19 mouse cellular contexts compared by ENCODE assay signal in the genomic region with DNA sequence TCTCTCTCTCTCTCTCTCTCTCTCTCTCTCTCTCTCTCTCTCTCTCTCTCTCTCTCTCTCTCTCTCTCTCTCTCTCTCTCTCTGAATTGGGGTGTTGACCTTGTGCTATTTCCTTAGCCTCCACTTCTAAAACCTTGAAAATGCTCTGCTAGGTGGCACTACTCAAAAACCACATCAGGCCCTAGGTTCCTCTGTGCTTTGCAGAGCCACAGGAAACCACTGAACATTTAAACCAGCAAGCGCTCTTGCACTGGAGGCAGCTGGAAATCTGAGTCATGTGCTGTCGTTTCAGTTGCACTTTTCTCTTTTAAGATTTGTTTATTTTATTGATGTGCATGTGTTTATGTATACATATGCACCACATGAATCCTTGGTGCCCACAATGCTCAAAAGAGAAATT. TPM values are rescaled to one million over a fixed set of nuclear protein-coding genes. Genes with fewer than 3 reads are reported as not detected.
DNase-seq lines count a peak whose midpoint lies in the region; ATAC-seq and TF ChIP-seq lines count a peak whose summit lies in the region.
"Had no signal": no experiment of that assay in that cellular context is flagged by ENCODE, and none has a peak within 500 bp of the region (broad histone marks: within the 10 kb centered on the region; RNA-seq: fewer than 3 reads in every experiment).

No protein-coding gene starts in this region.

- no peak overlapping the region for H3K4me2 ChIP-seq in kidney, embryonic 16.5 days (replicated peaks; ENCODE audit: low read depth, low read length)
- H3K4me2 ChIP-seq: hindbrain, embryonic 13.5 days; midbrain, embryonic 12.5 days had no signal

- no peaks in the 10 kb centered on the region for H3K27me3 ChIP-seq in thymus, adult 2 months (ENCODE audit: control insufficient read depth, insufficient read depth, low read length)
- no peaks in the 10 kb centered on the region for H3K27me3 ChIP-seq in kidney, embryonic 16.5 days (ENCODE audit: insufficient read depth, low read length)

- H3K27ac ChIP-seq in thymus, adult 2 months (ENCODE audit: control insufficient read depth, insufficient read depth, low read length): no peak overlapping the region
- H3K27ac ChIP-seq in kidney, embryonic 16.5 days (ENCODE audit: low read length): no peak overlapping the region
- H3K27ac ChIP-seq: hindbrain, embryonic 13.5 days; liver, embryonic 14.5 days; midbrain, embryonic 12.5 days; stomach, postnatal 0 days had no signal

- H3K9me3 ChIP-seq in kidney, embryonic 16.5 days (ENCODE audit: low read length): peaks cover 4% of the 10 kb centered on the region; the same call in 1 of the 2 replicates
- H3K9me3 ChIP-seq: hindbrain, embryonic 13.5 days; midbrain, embryonic 12.5 days had no signal

- peaks cover 2% of the 10 kb centered on the region for H3K4me1 ChIP-seq in thymus, adult 2 months (replicated peaks; ENCODE audit: control insufficient read depth, insufficient read depth, low read length)
- H3K4me1 ChIP-seq in kidney, embryonic 16.5 days (ENCODE audit: insufficient read depth, low read length): no peaks in the 10 kb centered on the region

- H3K9ac ChIP-seq in kidney, embryonic 16.5 days (replicated peaks; ENCODE audit: low read length): no peak overlapping the region
- H3K9ac ChIP-seq: hindbrain, embryonic 13.5 days; liver, embryonic 14.5 days; midbrain, embryonic 12.5 days had no signal

- peak; percentile 90 for ATAC-seq in inflammation-experienced regulatory T-cells, adult 6 months
- no peak for ATAC-seq in kidney, embryonic 16.5 days (ENCODE audit: low FRiP score, low TSS enrichment)
- ATAC-seq: forebrain, embryonic 14.5 days; lung, postnatal 0 days had no signal

- TF ChIP-seq CTCF in thymus, adult 2 months (IDR thresholded peaks at IDR 0.05; ENCODE audit: borderline replicate concordance, control insufficient read depth, extremely low read depth, insufficient read depth, low read length, poor library complexity): no peak

- no peak for TF ChIP-seq POLR2A in thymus, adult 2 months (IDR thresholded peaks at IDR 0.05; ENCODE audit: control insufficient read depth, extremely low read depth, insufficient read depth, low read length, poor library complexity)

- no peaks in the 10 kb centered on the region for H3K36me3 ChIP-seq in thymus, adult 2 months (ENCODE audit: control insufficient read depth, insufficient read depth, low read length)
- no peaks in the 10 kb centered on the region for H3K36me3 ChIP-seq in kidney, embryonic 16.5 days (ENCODE audit: insufficient read depth, low read length)
- H3K36me3 ChIP-seq: hindbrain, embryonic 13.5 days; midbrain, embryonic 12.5 days had no signal

- H3K4me3 ChIP-seq in thymus, adult 2 months (ENCODE audit: control insufficient read depth, insufficient read depth, low read length): no peak overlapping the region
- no peak overlapping the region for H3K4me3 ChIP-seq in kidney, embryonic 16.5 days (ENCODE audit: low read length)
- H3K4me3 ChIP-seq: hindbrain, embryonic 13.5 days; midbrain, embryonic 12.5 days had no signal

- WGBS in thymus, adult 2 months: 3% methylated on average over 2 of the region's 2 CpGs
- WGBS in kidney, embryonic 16.5 days: 65% methylated on average over 2 of the region's 2 CpGs

- DNase-seq in spleen, postnatal 36 days (ENCODE audit: low spot score in 2 of 2): peak; percentile 26 to 32
- DNase-seq in spleen, postnatal 4 days (ENCODE audit: low spot score in 2 of 2): no peak
- DNase-seq in thymus, adult 2 months: peak; percentile 50
- no peak for DNase-seq in right cerebral cortex, postnatal 10 days (ENCODE audit: low spot score in 2 of 2)
- no peak for DNase-seq in lung, postnatal 14 days
- DNase-seq in left cerebral cortex, adult 11 months (ENCODE audit: low spot score): no peak
- DNase-seq: adrenal gland, postnatal 36 days; cerebellum, adult 9-11 months; heart, adult 11 months; kidney, adult 2 months; kidney, postnatal 4 days had no signal

RNA-seq across cellular contexts. Expression of gene Bbx, which starts 59.6 kb away (rescaled TPM):
- polyA plus RNA-seq in inflammation-experienced regulatory T-cells, adult 6 months (2017; shearing (Covaris generic)): 10 to 100 TPM; 35.6 to 55.1 (median 54.8) TPM
- 7.2 and 8.2 TPM in 2 replicates for polyA plus RNA-seq in thymus, adult 2 months (2012; rRNA removed)
- 58.6 and 69.5 TPM in 2 replicates for polyA plus RNA-seq in kidney, embryonic 16.5 days (2015; fragmentation: Nextera tagmentation; extraction: Ambion mirVana)

Comparison
In these comparisons a context has a peak if more than half of its experiments do, and no peak if none do; other contexts are left out.
1. DNase-seq: peak in spleen, postnatal 36 days (2 of 2) and thymus, adult 2 months (single experiment); none in spleen, postnatal 4 days (0 of 2), right cerebral cortex, postnatal 10 days (0 of 2), lung, postnatal 14 days (single experiment) and left cerebral cortex, adult 11 months (single experiment).